Mouse (Mus musculus) T-helper 17 cell (primary cell): ENCODE data around the gene Med15.

Source experiments
- in situ Hi-C, 2 experiments: fragments of 300-600 bp; cut with MboI, MseI; formaldehyde crosslinking; loops; 1 replicate in 1 of 2; 2 replicates in 1 of 2; pipeline ENCODE4 v1.15.1; 2025; ENCODE audit warnings: high pct_unique_total_duplicates in 2 of 2

Gene Med15

DNA sequence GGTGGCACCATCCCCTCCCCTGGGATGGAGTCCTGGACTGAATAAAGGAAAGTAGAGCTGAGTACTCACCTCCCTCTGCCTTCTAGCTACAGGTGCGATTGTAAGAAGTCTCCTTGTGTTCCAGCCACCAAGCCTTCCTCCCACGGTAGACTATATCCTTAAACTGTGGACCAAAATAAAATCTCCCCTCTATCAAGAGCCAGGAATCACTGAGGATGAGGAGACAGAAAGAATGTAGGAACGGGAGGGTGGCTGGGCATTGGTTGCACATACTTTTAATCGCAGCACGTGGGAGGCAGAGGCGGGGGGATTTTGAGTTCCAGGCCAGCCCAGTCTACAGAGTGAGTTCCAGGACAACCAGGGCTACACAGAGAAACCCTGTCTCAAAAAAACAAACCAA, 260 bp downstream of the Med15 start:
- in situ Hi-C loops = loop anchor here in 1 of 2 experiments (5.0 kb wide), 1 partner anchor 75 kb away; no protein-coding TSS in a partner anchor

- in situ Hi-C loops = loop anchor here in 1 of 2 experiments (5.0 kb wide), 1 partner anchor 75 kb away; no protein-coding TSS in a partner anchor
Observed at GRCm38 (mm10) chr16:17732021-17732420, 670 bp downstream of the Med15 start.

- in situ Hi-C loops = loop anchor here in 1 of 2 experiments (5.0 kb wide), 1 partner anchor 77 kb away; no protein-coding TSS in a partner anchor
Observed at GRCm38 (mm10) chr16:17729974-17730373, 2.7 kb downstream of the Med15 start.

GRCm38 (mm10) chr16:17727179-17727861, 5.4 kb downstream of the Med15 start:
- in situ Hi-C loops = no loop called here

DNA sequence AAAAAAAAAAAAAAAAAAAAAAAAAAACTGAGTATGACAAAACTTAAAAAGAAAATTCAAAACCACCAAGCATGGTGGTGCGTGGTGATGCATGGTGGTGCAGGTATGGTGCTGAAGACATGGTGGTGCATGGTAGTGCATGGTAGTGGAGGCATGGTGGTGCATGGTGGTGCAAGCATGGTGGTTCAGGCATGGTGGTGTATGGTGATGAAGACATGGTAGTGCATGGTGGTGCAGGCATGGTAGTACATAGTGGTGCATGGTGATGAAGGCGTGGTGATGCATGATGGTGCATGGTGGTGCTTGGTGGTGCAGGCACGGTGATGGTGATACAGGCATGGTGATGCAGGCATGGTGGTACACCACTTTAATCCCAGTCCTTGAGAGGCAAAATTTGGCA, 8.2 kb downstream of the Med15 start:
- in situ Hi-C loops = loop anchor here in 1 of 2 experiments (5.0 kb wide), 1 partner anchor 563 kb away; the partner anchor contains the start of gene Dgcr8

GRCm38 (mm10) chr16:17723325-17723626, 9.4 kb downstream of the Med15 start:
- in situ Hi-C loops = loop anchor here in 1 of 2 experiments (5.0 kb wide), 1 partner anchor 564 kb away; the partner anchor contains the start of gene Dgcr8

DNA sequence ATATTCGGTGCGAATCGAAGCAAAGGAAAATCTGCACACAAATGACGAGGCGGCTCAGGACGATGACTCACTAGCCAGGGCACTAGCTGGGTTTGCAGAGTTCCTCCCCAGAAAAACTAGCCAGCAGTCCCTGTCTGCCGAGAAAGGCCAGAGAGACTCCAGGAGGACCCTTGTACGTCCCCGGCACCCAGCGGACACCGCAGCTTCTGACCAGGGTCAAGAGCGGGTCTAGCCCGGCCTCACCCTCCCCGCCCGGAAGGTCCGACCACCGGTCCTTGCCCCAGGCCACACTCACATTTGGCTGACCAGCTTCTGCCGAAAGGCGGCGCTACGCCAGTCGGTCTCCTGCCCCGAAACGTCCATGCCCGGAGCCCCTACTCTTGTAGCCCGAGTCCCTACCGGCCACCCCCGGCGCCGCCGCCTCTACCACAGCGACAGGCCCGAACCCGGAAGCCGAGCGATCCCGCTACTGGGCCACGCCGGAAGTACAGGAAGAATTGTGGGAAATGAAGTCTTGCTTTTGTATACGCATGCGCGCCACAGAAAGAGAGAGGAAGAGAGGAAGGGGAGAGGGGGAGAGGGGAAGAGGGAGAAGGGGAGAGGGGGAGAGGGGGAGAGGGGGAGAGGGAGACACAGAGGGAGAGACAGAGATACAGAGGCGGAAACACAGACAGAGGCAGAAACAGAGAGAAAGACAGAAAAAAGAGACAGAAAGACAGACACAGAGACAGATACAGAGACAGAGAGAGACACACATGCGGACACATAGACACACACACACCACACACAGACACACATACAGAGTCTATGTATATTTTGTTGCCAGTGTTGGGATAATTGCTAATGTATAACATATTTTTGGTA, 10.0 kb downstream of the Med15 start:
- in situ Hi-C loops = loop anchor here in 1 of 2 experiments (5.0 kb wide), 1 partner anchor 565 kb away; the partner anchor contains the start of gene Dgcr8

DNA sequence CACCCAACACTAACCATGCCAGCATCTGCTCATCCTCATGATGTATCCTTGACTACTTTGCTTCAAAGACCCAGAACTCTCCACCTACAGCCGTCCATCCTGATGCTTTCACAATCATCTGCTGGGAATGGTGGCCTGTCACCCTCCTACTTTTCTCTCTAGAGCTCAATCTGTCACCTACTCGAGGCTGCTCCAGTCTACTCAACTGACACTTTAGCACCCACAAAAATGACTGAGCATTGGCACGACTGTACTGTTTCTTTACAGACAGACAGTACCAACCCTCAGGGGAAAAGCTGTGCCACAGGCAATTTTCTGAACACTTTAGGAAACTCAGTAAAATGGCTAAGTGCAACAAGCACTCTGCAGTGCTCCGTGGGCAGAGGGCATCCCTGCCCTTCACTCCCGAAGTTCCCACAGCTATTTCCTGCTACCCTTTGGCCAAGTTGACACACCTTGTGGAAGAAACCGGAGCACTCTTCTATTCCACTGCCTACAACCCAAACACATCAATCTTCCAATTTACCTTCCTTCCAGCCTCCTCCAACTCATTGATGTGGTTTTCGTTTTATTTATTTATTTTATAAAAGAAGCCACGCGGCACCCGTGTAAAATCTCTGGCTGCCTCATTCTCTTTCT, 10.8 kb downstream of the Med15 start:
- in situ Hi-C loops = loop anchor here in 1 of 2 experiments (5.0 kb wide), 1 partner anchor 565 kb away; the partner anchor contains the start of gene Dgcr8

DNA sequence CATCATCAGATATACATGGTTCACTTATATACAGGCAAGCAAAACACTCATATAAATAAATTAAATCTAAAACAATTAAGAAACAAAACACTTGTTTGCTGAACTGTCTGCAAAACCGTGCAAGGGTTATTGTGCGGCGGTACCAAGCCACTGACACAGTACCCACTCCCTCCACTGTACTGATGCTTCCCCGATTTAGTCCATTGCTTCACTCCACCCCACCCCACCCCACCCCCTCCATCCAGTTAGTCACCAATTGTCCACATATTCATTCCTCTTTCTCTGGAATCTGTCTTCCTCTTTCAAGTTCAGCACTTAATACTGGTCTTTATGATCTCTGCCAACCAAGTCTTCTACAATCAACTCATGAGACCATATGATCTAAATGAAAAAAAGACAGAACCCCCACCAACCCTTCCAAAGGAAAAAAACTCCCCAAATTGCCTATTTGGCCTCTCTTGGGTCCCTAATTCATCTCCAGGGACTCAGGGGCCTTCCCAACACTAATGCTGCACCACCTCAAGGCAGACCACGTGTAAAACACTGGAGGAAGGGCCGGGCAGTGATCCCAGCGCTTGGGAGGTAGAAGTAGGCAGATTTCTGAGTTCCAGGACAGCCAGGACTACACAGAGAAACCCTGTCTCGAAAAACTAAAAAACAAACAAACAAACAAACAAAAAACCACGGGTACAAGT, 11.4 kb downstream of the Med15 start:
- in situ Hi-C loops = loop anchor here in 1 of 2 experiments (5.0 kb wide), 1 partner anchor 566 kb away; the partner anchor contains the start of gene Dgcr8

DNA sequence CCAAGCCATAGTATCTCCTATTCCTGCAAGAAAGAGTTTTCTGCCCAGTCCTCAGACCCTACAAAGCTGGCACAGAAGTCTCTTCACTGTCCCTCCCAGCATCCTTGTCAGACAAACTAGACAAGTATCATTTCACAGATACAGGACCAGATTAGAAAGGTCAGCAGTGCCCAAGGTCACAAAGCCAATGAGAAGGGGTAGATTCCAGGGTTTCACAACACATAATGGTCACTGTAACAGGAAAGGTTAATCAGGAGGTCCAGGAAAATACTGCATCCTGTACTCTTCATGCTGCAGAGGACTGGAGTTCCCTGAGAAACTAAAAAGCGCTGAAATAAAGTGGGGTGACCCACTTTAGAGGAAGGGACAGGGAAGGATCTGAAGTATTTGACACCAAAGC, 14.9 kb downstream of the Med15 start:
- in situ Hi-C loops = no loop called here

- in situ Hi-C loops = no loop called here
Observed at GRCm38 (mm10) chr16:17707541-17707940, 25.1 kb downstream of the Med15 start.

DNA sequence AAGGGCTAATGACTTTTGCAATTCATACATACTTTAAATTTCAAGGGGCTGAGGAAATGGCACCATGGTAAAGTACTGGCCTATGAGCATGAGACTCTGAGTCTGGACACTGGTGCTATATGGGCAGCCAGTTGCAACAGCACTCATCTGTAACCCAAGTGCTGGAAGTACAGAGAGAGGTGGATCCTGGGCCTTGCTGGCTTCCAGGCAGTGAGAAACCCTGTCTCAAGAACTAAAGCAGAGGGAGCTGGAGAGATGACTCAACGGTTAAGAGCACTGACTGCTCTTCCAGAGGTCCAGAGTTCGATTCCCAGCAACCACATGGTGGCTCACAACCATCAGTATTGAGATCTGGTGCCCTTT, 31.7 kb downstream of the Med15 start:
- in situ Hi-C loops = no loop called here

- in situ Hi-C loops = no loop called here
Observed at GRCm38 (mm10) chr16:17700386-17701042, 32.2 kb downstream of the Med15 start.

GRCm38 (mm10) chr16:17694860-17695259, 37.8 kb downstream of the Med15 start:
- in situ Hi-C loops = no loop called here

DNA sequence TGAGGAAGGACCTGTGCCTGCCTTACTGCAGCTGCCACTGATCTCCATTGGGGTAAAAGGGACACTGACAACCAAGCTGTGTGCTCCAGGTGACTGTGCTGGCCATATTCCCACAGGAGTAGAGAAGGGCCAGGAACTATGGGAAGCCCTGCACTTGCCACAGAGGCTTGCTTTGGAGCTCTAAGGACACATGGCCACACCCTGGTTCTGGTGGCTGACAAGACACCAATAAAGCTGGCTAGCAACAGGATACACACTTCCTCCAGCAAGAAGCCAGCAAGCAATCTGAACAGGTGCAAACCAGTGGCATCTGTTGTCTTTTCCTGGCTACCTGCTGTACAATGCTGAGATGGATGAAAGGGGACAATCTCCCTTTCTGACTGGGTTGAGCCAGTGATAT, 62.8 kb downstream of the Med15 start:
- in situ Hi-C loops = loop anchor here in 1 of 2 experiments (5.0 kb wide), 1 partner anchor 42 kb away; no protein-coding TSS in a partner anchor

- in situ Hi-C loops = loop anchor here in 1 of 2 experiments (5.0 kb wide), 1 partner anchor 47 kb away; no protein-coding TSS in a partner anchor
Observed at GRCm38 (mm10) chr16:17665568-17665967, 67.1 kb downstream of the Med15 start.

DNA sequence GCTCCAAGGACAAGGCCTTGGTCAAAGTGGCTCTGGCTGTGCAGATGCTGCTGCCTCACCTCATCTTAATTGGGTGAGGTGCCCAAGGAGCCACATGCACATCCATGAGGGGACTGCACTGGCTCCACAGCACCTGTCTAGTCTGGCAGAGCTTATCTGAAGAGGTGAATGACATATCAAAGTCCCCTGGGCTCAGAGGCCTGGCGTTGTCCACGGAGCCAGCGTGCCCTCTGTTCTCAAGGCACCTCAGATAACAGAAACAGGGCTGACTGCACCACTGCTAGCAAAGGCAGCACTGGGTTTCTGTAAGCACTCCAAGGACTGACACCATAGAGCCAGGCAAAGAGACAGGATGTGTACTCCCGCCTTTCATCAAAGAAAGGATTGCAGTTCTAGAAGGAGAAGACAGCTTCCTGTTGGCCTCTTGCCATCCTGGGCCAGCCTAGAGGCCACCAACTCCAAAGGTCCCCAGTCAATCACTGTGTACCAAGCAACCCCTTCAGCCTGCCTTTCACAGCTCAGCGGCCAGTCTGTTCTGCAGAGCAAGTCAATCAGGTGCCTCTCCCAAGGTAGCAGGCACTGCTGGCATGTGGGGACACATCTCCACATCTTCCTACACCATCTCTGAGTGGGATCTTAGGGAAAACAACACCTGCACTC, 76.3 kb downstream of the Med15 start:
- in situ Hi-C loops = no loop called here

DNA sequence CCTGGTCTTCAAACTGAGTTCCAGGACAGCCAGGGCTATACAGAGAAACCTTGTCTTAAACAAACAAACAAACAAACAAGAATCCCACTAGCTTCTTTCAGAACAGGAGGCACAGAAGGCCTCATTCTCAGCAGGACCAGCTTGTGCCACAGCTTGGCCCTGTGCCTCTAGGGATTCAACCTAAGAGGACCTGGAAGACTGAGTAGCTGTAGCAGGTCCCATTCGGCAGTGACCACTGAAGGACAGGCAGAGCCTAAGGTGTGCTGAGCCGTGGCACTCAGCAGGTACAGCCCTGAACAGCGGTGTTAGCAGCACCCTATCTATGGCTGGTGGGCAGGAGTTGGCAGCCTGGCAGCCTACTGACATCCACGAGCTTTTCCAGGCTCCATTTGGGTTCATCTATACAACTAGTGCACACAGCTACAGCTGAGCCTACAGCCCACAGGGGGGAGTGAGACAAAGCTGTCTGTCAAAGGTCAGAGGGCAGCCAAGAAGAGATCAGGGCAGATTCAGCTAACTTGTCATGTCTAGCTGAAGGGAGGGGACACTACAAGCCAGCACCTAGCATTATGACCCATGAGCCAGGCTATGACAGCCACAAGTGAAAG, 78.4 kb downstream of the Med15 start:
- in situ Hi-C loops = no loop called here

- in situ Hi-C loops = no loop called here
Observed at GRCm38 (mm10) chr16:17653601-17654000, 79.1 kb downstream of the Med15 start.

- in situ Hi-C loops = no loop called here
Observed at GRCm38 (mm10) chr16:17652607-17653006, 80.1 kb downstream of the Med15 start.
